Mouse (Mus musculus): ENCODE measurements around the gene Gnptab.

Gene Gnptab

DNA sequence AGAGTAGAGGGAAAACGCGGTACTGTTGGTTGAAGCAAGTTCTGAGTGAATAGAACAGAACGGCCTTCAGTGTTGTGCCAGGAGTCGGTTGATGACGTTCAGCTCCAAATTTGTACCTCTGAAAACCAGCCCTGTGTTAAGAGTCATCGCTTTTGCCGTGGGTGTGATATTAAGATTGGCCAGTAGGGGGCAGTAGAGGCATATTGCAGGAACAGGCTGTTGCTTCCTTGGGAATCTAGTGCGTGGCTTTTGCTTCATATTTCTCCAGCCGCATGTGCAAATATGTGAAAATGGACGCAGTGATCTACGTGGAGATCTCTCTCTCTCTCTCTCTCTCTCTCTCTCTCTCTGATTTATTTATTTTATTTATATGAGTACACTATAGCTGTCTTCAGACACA, 2.2 kb upstream of the Gnptab start:
- peak; percentile 77 to 97 for DNase-seq (ENCODE audit: low spot score in 2 of 2)

DNA sequence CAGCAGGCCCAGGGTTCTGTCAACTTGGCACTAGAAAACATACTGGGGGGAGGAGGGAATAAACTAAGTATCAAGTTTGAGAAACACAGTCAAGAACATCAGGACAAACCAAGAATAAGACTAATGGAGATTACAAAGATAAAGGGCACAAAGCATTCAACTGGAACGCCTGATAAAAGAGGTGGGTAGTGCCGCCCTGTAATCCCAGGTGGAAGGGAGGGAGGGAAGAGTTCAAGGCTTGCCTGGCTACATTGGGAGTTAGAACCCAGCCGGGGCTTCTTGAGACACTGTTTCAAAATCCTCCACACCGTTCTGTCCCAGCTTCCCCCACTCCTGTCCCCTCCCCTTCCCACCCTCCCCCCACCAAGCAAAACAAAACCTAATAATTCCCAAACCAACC, 1.3 kb upstream of the Gnptab start:
- DNase-seq (ENCODE audit: low spot score in 2 of 2): no peak

DNA sequence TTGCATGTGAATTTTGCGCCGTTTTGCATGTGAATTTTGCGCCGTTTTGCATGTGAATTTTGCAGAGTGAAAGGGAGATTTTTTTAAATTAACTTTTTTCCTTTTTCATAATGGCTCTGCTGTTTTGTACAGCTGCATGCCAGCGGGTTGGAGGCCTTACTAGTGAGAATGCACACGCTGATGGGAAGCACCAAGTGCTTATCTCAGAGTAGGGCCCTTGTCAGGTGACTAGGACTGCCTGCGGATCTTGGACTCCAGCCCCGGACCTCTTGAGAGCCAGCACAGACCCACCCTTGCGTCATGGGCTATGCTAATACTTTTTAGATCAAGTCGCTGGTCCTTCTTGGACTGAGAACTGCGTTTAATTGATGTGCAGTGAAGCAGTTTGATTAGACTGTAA, 1.1 kb downstream of the Gnptab start:
- DNase-seq (ENCODE audit: low spot score in 2 of 2): peak in 1 of 2 experiments; percentile 33

DNA sequence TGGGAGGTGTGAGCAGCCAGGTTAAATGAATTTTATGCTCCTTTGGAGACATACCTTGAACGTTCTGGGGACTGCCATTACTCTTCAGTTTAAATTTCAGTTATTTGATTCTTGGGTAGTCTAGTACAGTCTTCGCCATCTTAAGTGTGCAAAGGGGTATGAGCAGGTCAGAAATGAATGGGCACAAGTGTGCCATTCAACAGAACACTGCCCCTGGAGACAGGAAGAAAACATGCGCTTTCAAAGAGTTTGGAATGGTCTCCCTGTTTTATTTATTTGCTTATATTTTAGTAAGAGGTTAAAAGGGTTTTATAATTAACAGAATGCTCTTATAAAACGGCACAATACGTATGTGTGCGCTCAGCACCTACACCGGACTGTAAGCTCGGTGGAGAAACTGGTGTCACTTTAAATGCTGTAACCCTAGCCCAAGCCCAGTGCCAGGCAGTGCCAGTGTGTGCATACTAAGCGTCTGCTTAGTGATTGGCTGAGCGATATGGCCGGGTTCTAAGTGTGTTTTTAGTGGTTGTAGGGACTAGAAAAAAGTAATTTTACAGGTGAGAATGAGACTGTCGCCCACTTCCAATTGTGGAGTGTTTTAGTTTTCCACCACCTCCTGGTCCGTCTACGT, 1.6 kb downstream of the Gnptab start:
- DNase-seq (ENCODE audit: low spot score in 2 of 2): peak in 1 of 2 experiments; percentile 22

DNA sequence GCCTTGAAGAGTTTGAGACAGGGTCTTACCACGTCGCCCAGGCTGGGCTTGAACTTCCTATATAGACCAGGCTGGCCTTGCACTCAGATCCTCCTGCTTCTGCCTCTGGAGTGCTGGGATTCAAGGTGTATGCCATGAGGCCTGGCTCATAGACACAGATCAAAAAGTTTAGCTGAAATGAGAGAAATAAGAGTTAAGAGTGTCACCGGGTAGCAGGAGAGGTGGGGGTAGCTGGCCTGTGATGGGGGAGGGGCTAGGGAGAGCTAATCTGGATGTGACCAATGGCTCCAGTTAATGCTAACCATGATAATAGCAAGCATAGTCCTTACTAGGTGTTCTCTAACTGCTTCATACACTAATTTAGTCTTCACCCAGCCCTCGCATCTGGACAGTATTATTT, 2.4 kb downstream of the Gnptab start:
- no peak for DNase-seq (ENCODE audit: low spot score in 2 of 2)

DNA sequence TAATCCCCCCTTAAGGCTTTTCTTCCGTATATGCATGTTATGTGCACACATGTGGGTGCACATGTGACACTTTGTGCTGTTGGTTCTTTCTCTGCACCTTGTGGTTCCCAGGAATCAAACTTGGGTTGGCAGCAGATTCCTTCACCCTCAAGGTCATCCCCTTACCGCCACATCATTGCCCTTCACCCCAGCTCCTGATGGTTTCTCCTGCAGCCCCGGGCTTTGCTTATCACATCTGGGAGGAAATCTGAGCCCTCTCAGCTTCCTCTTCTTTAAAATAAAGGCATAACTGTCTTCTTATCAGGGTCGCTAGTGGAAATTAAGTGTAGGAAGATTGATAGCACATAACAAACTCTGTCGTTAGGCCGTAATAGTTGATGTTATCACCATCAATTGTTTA, 3.1 kb downstream of the Gnptab start:
- no peak for DNase-seq (ENCODE audit: low spot score in 2 of 2)

DNA sequence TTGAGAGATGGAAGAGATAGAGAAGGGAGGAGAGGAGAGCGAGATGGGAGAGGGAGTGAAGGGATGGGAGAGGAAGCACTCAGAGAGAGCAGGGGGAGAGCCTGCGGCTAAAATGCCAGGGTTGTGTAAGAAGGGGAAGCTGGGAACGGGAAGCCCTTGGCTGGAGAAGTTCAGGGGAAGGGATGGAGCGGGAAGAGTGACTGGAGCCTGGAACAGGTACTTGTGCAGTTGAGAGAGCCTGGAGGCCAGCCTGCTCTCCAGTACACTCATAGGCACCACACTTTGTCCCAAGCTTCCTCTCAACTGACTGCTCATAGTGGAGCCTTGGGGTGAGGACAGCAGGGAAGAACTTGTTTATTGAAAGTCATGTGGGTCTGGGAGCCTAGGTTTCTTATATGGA, 4.5 kb downstream of the Gnptab start:
- DNase-seq (ENCODE audit: low spot score in 2 of 2): no peak

DNA sequence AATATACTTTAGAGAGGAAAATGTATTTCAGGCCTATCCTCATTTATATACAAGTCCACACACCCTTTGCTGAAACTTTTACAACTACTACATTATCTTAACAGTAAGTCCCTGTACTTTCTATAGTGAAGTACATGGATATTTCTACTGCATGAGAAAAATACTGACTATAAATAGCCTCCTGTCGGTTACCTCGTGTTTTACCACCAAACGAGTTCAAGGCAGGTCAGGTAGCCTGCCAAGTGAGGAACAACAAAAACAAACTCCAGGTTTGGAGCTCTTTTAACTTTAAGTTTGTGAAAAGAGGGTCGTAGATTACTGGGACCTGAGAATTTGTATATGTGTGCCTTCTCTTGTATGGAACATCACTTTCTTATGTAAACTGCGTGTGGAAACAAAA, 5.1 kb downstream of the Gnptab start:
- no peak for DNase-seq (ENCODE audit: low spot score in 2 of 2)

DNA sequence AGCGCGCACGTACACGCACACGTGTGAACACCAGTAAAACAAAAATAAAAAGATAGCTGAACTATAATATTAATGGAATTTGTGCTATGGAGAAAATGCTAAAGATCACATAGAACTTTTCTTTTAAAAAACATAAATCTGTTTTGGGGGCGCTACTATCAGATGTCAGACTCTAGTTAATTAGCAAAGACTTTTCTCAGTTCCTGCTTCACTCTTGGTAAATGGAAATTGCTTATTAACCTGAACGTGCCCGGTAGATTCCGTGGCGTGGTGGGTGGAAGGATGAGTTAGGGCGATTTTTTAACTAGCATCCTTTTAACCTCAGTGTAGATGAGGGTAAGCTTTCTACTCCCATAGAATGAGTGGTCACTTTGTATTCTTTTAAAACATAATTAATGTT, 6.4 kb downstream of the Gnptab start:
- no peak for DNase-seq (ENCODE audit: low spot score in 2 of 2)

DNA sequence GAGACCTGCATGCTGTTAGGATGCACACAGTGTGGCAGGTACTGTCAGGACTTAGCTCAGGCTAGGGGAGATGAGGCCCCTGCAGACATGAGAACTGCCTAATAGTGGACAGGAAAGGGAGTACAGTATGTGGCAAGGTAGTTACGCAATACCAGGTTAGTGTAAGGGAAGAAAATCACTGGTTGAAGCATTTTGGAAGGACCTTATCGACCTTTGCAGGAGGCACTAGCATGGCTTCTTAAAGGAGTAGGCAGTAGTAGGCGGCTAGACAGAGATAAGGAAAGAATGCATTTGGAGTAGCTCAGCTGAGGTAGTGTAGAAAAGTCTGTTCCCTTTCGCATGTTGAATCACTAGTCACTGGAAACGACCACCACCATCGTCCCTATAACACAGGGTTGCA, 6.8 kb downstream of the Gnptab start:
- no peak for DNase-seq (ENCODE audit: low spot score in 2 of 2)

DNA sequence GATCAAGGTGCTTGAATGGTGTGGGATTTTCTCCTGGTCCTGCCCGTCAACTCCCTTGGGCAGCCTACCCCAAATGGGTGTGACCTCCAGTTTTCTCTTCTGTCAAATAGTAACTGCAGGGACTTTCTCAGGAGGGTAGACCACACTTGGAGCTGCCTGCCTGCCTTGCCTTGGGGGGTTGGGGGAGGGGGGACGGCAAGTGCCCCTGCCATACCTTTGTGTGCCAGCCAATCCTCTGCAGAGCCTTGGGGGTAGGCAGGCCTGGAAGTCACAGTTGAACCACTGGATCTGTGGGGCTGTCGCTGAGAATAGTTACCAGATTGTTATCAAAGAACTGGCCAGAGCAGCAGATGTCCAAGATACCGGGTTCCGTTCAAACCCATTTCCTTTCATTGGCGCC, 7.3 kb downstream of the Gnptab start:
- DNase-seq (ENCODE audit: low spot score in 2 of 2): no peak

DNA sequence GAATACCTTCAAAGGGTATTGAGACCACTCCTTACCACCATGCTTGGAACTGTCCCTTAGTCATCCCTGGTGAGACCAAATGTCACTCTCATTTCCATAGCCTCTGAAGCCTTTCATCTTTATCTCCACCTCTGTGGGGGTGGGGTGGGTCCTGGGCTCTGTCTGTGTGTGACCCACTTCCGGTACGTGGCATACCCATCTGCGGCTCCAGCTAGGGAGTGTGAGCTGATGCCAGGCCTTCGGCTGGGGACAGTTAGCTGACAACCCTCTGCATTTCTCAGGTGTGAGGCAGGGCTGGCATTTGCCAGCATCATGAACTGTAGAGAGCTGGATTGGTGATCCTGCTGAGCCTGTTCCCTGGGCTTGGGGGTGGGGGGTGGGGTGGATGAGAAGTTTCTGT, 10.6 kb downstream of the Gnptab start:
- no peak for DNase-seq (ENCODE audit: low spot score in 2 of 2)

DNA sequence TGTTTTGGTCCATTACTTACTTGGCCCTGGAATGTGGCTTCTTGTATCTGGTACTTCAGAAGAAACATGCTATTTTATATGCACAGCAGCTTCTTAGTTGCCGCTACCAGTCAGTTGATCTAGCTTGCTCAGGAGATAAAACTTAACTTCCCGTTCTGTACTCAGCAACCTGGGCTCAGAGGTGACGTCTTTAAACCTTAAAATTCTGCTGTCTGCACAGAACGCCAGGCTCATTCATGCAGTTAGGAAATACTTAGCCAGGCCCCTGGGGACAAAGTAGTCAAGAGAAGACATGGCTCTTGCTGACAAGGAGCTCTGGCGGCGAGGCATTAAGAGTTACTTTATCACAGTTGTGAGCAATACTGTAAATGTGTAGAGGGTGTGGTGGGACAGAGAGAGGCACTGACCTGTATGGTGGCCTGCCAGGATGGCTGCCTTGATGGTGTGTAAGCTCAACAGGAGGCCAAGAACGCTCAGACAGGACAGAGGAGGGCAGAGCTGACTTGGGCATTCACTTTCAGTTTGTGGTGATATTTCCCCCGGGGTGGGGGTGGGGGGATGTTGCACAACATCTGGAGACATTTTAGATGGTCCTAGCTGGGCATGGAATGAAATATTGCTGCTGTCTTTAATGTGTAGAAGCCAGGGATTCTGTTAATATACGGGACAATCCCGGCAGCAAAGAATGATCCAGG, 11.3 kb downstream of the Gnptab start:
- DNase-seq (ENCODE audit: low spot score in 2 of 2): no peak

DNA sequence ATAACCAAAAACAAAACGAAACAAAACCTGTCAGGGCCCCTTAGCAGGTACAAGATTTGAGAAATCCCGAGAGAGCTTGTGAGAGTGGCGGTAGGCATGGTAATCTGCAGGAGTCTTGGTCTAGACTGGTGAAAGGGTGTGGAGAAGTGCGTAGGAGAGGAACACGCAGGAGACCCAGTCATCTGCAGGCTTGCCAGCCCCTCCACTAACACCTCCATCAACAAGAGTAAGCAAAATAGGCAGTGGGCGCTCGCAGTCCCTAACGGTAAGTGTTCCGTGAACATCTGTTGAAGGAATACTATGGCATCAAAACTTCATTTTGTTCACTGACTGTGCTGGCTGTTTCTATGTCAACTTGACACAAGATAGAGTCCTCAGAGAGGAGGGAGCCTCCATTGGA, 12.6 kb downstream of the Gnptab start:
- no peak for DNase-seq (ENCODE audit: low spot score in 2 of 2)

DNA sequence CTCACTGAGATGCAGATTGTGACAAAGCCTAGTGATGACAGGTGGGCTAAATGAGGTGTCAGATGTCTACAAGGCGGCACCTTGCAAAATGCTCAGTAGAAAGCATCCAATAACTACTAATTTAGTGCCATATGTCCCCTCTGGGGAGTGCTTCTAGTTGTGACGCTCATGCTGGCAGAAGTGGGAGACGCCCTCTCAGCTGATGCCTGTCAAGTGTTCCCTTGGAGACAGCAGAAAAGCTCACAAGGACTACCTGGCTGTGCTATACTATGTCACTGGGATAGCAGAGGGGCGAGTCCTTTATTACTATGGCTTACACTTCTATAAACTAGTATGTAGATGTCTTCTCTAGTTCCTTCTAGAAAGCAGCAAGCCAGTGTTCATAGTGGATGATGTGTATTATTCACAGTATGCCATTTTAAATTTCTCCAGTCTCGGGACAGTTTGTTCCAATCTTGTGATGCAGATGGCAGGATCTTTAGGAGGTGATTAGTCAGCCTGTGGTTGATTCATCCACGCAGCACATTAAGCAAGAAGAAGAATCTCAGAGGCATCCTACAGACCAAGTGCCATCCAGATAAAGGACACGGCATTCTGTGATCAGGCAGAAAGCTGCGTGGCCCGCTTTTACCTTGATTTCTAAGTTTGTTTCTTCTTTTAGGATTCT, 13.4 kb downstream of the Gnptab start:
- peak in 1 of 2 experiments; percentile 39 for DNase-seq (ENCODE audit: low spot score in 2 of 2)

DNA sequence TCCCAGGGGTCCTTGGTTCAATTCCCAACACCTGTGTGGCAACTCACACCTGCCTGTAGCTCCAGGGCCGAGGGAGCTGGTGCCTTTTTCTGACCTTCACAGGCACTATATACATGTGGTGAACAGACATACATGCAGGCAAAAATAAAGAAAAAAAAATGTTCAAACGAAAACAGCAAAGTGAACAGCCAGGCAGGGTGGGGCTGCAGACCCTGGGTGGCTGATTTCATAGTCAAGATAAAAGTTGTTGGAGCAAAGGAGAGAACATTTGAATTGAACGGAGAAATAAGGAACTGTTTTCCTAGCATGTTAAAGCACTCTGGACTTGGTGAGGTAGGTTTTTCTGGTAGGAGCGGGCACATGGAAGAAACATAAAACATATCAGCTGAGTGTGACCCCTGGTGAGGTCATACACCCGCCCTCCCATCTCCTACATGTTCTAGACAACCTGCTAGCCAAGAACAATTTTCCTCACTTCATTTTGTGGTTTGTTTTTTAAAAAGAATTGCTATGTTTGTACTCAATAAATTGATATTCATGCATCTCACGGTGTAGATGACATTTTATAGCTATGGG, 19.8 kb downstream of the Gnptab start:
- DNase-seq (ENCODE audit: low spot score in 2 of 2): no peak

DNA sequence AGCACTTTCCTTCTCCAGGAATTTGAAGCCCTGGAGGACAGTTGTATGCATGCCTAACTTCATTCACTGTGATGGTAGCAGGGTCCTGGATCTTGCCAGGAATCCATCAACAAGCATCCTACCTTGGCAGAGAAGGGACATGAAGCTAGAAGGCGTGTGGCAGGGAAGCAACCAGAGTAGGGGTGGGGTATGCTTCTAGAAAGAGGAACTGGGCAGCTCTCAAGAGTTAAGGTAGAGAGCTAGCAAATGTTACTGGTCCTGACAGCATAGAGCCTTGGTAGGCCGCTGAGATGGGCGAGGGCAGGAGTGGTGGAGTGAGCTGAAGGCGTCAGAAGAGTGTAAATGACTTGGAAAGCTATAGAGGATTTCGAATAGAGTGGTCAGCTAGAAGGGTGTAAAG, 20.3 kb downstream of the Gnptab start:
- no peak for DNase-seq (ENCODE audit: low spot score in 2 of 2)

DNA sequence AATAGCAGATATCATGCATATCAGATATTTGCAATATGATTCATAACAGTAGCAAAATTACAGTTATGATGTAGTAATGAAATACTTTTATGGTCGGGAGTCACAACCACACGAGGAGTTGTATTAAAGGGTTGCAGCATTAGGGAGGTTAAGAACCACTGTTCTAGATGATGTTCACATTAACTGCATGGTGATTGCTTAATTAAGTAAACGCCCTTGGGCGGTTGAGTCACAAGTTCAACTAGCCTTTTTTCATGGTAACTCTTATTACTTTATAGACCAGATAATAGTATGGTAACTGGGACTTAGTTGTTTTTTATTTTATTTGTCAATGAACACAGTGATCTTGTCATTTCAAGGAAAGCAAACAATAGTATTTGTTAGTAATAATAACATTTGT, 24.1 kb downstream of the Gnptab start:
- no peak for DNase-seq (ENCODE audit: low spot score in 2 of 2)

DNA sequence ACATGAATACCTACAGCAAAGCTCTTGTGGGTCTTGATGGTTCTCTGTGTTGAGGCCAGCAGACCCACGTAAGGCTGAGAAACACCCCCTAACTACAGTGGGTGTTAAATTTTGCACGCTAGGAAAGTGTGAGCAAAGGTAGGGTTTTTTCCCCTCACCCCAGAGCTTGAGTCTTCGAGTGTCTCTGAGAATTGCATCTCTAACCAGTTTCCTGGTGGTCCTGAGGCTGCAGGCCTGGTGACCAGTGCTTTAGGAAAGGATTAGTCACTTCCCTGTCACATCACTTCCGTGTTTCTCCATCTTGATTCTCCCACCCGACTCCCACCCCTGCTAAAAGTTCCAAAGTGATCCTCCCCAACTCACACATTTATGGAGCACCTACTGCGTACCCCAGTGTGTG, 25.3 kb downstream of the Gnptab start:
- DNase-seq (ENCODE audit: low spot score in 2 of 2): no peak

DNA sequence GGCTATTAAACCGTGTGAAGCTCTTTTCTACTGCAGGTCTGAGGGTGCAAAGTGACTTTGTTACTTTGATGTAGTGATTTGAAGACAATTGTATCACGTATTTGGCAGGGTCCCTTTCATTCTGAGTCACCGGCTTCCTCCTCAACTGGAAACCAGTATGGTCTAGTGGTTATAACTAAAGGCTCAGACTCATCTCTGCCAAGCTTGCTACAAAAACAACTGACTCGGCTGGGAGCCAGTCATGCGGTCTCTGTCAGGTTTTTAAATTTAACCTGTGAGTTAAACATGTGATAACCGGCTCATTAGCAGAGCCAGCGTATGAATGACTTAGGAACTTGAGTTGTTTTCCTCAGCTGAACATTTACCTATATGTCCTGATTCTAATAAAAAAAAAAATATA, 26.9 kb downstream of the Gnptab start:
- peak in 1 of 2 experiments; percentile 29 for DNase-seq (ENCODE audit: low spot score in 2 of 2)

DNA sequence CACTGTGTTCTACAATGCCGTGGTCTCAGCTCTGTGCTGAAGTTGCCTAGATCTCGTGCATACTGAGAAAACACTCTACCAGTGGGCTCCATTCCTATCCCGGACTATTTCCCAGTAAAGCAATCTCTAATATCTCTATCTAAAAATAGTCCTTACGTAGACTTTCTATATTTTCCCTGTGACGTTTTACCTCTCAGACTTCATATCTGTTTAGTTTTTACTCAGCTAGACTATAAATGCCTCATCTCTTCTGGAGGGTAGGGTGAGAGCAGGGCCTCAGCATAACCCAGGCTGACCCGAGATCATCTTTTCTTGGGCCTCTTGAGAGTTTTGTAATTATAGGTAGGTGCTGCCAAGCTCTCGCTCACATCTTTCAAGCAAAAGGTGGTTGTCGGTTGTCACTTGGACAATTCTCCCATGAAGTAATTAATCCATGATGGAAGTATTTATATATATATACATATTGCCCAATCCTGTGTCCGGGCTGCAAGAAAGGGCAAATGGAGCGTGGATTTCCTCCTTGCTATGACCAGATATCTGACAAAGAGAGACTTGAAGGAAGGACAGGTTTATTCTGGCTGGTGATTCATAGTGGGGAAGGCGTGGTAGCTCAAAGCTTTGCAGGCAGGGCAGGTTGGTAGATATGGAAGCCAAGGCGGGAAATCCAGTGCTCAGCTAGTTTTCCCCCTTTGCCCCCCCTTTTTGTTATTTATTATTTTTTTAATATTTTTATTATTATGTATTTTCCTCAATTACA, 29.1 kb downstream of the Gnptab start:
- no peak for DNase-seq (ENCODE audit: low spot score in 2 of 2)

DNA sequence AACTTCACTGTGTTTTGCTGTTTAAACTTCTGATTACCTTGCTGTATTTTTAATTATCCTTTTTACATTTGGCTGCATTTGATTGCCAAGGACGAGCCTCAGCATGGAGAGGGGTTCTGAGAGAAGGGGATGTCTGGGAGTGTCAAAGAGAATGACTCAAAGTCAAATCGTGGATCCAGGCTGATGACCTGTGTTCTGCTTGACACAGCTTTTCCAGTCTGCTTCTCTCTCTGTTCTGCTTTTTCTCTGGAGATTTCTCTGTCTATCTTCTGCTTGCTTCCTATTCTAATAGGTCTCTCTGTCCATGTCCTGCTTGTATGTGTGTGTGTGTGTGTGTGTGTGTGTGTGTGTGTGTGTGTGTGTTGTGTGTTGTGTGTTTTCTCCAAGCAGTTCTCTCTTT, 30.8 kb downstream of the Gnptab start:
- no peak for DNase-seq (ENCODE audit: low spot score in 2 of 2)
